Mouse (Mus musculus) limb, embryonic 15.5 days (tissue): ENCODE measurements at regions not wholly inside any gene's neighbourhood (a gene's known extent, or its start where the extent isn't known, plus 50 kb on each side); places are given as distances from the start of the nearest gene placed in this dataset.
A peak's percentile ranks its signal among the peaks of the same experiment; 100 is the strongest.

Source experiments
- ATAC-seq: fragments of 200-750 bp; cut with Nextera tagmentation; 2 replicates; pipeline ENCODE4 v1.8.0; 2017; ENCODE audit warnings: low read depth, moderate TSS enrichment; ENCODE audit not compliant: insufficient number of reproducible peaks, low FRiP score, low TSS enrichment
- H3K27ac ChIP-seq: fragments of 300-500 bp; sonication (generic); 2 replicates; pipeline ENCODE4 v1.5.1; 2015; ENCODE audit warnings: moderate library complexity, mild to moderate bottlenecking, inconsistent platforms
- H3K27me3 ChIP-seq: fragments of 300-500 bp; sonication (generic); 2 replicates; pipeline ENCODE4 v1.6.1; 2015; ENCODE audit warnings: inconsistent platforms
- H3K36me3 ChIP-seq: fragments of 300-500 bp; sonication (generic); 2 replicates; pipeline ENCODE4 v1.6.1; 2015; ENCODE audit warnings: inconsistent platforms
- H3K4me1 ChIP-seq: fragments of 300-500 bp; sonication (generic); 2 replicates; pipeline ENCODE4 v1.6.1; 2015; ENCODE audit warnings: inconsistent platforms
- H3K4me2 ChIP-seq: fragments of 300-500 bp; sonication (generic); 2 replicates; pipeline ENCODE4 v1.6.1; 2015; ENCODE audit warnings: mild to moderate bottlenecking, inconsistent platforms
- H3K4me3 ChIP-seq: fragments of 300-500 bp; sonication (generic); 2 replicates; pipeline ENCODE4 v1.5.1; 2015; ENCODE audit warnings: mild to moderate bottlenecking, inconsistent platforms
- H3K9ac ChIP-seq: fragments of 300-500 bp; sonication (generic); 2 replicates; pipeline ENCODE4 v1.6.1; 2015; ENCODE audit warnings: inconsistent platforms
- H3K9me3 ChIP-seq: fragments of 300-500 bp; sonication (generic); 2 replicates; pipeline ENCODE4 v1.6.1; 2016; ENCODE audit warnings: inconsistent platforms
- WGBS: fragments of 180-500 bp; shearing (Covaris S2); methylation state at CpG from one replicate; pipeline ENCODE4 v1.1.7; 2015; 5-methylcytosine and 5-hydroxymethylcytosine counted together

GRCm38 (mm10) chr17:85908709-85909108 lies 220.6 kb upstream of the Six2 start:
- WGBS, result 87% methylated on average over 3 of the region's 3 CpGs
- Histone ChIP-seq H3K9ac (no peak overlapping the region), H3K4me3 (no peak overlapping the region), H3K36me3 (no peaks in the 10 kb centered on the region), H3K27ac (no peak overlapping the region), H3K4me2 (no peak overlapping the region), H3K9me3 (no peaks in the 10 kb centered on the region), H3K27me3 (peaks cover 3% of the 10 kb centered on the region; the same call in 1 of the 2 replicates), H3K4me1 (0 out of 2 replicates have a peak, but pooled peaks cover 4% of the 10 kb centered on the region)
- ATAC-seq, result no peak

DNA sequence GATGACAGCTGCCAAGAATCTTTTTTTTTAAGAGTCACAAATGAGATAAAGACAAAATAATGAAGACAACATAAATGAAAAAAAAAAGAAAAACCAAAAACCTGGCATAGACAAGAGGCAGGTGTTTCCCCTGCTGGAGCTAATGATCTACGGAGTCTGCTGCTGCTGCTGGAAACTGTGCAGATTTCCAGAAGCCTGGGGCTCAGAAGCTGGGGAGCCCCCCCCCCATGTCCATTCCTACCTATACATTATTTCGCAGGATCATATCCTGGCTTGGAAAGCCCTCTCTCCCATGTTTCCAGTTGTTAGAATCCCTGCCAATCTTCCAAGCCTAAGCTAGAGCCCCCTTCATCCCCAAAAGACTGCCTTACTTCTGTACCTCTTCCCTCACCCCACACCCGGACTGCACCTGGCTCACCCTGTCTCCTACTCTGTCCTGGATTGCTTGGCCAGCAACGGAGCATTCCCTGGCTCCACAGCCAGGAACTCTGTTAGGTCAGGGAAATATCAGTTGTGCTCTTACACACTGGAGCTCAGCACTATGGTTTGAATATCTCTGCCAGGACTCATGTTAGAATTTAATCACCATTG lies 218.6 kb upstream of the Six2 start:
- peaks cover 3% of the 10 kb centered on the region; the same call in 1 of the 2 replicates for H3K27me3 ChIP-seq
- H3K4me3 ChIP-seq, result no peak overlapping the region
- H3K36me3 ChIP-seq, result no peaks in the 10 kb centered on the region
- ATAC-seq, result peak; percentile 76
- no peaks in the 10 kb centered on the region for H3K9me3 ChIP-seq
- 31% methylated on average over 4 of the region's 4 CpGs for WGBS
- H3K27ac ChIP-seq, result no peak overlapping the region
- peaks cover 12% of the 10 kb centered on the region for H3K4me1 ChIP-seq
- no peak overlapping the region for H3K9ac ChIP-seq
- no peak overlapping the region for H3K4me2 ChIP-seq

DNA sequence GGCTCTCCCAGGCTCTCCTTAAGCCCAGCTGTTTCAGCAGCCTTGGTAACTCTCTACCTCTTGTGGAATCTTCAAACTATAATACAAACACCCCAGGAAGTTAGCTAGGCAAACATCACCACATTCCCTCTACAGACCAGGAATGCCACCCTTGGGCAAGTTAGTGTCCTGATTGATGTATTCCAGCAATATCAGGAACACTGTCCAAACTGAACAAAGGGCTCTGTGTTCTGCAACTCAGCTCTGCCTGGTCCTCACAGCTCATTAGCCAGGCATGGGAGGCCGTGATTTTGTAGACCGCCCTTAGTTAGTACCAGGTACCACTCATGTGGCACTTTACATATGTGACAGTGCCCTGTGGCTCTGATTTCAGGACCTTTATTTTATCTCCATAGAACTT lies 214.5 kb upstream of the Six2 start:
- no peak overlapping the region for H3K9ac ChIP-seq
- H3K27me3 ChIP-seq, result peaks cover 12% of the 10 kb centered on the region; the same call in 1 of the 2 replicates
- peaks cover 13% of the 10 kb centered on the region for H3K4me1 ChIP-seq
- H3K4me3 ChIP-seq, result no peak overlapping the region
- H3K9me3 ChIP-seq, result no peaks in the 10 kb centered on the region
- H3K36me3 ChIP-seq, result no peaks in the 10 kb centered on the region
- no peak overlapping the region for H3K27ac ChIP-seq
- 55% methylated on average over 2 of the region's 2 CpGs for WGBS
- no peak for ATAC-seq
- no peak overlapping the region for H3K4me2 ChIP-seq

- Histone ChIP-seq H3K27ac (no peak overlapping the region), H3K9me3 (no peaks in the 10 kb centered on the region), H3K4me3 (no peak overlapping the region), H3K27me3 (peaks cover 12% of the 10 kb centered on the region; the same call in 1 of the 2 replicates), H3K4me1 (peaks cover 12% of the 10 kb centered on the region), H3K36me3 (no peaks in the 10 kb centered on the region), H3K4me2 (no peak overlapping the region), H3K9ac (no peak overlapping the region)
- WGBS, result 47% methylated on average over 6 of the region's 6 CpGs
- no peak for ATAC-seq
Observed at GRCm38 (mm10) chr17:85899096-85899495, 211.0 kb upstream of the Six2 start.

- Histone ChIP-seq H3K4me1 (peaks cover 7% of the 10 kb centered on the region; the same call in 1 of the 2 replicates), H3K27ac (no peak overlapping the region), H3K4me2 (no peak overlapping the region), H3K9me3 (no peaks in the 10 kb centered on the region), H3K27me3 (0 out of 2 replicates have a peak, but pooled peaks cover 12% of the 10 kb centered on the region), H3K36me3 (no peaks in the 10 kb centered on the region), H3K9ac (no peak overlapping the region), H3K4me3 (no peak overlapping the region)
- no peak for ATAC-seq
- 64% methylated on average over 5 of the region's 5 CpGs for WGBS
Observed at GRCm38 (mm10) chr17:85895978-85896377, 207.9 kb upstream of the Six2 start.

- no peak overlapping the region for H3K4me3 ChIP-seq
- H3K4me1 ChIP-seq, result peaks cover 20% of the 10 kb centered on the region
- 0 out of 2 replicates have a peak, but pooled peaks cover 3% of the 10 kb centered on the region for H3K27me3 ChIP-seq
- no peaks in the 10 kb centered on the region for H3K9me3 ChIP-seq
- H3K4me2 ChIP-seq, result no peak overlapping the region
- no peak overlapping the region for H3K9ac ChIP-seq
- no peak overlapping the region for H3K27ac ChIP-seq
- ATAC-seq, result no peak
- H3K36me3 ChIP-seq, result no peaks in the 10 kb centered on the region
- 61% methylated on average over 2 of the region's 2 CpGs for WGBS
Observed at GRCm38 (mm10) chr17:85891243-85891642, 203.2 kb upstream of the Six2 start.

DNA sequence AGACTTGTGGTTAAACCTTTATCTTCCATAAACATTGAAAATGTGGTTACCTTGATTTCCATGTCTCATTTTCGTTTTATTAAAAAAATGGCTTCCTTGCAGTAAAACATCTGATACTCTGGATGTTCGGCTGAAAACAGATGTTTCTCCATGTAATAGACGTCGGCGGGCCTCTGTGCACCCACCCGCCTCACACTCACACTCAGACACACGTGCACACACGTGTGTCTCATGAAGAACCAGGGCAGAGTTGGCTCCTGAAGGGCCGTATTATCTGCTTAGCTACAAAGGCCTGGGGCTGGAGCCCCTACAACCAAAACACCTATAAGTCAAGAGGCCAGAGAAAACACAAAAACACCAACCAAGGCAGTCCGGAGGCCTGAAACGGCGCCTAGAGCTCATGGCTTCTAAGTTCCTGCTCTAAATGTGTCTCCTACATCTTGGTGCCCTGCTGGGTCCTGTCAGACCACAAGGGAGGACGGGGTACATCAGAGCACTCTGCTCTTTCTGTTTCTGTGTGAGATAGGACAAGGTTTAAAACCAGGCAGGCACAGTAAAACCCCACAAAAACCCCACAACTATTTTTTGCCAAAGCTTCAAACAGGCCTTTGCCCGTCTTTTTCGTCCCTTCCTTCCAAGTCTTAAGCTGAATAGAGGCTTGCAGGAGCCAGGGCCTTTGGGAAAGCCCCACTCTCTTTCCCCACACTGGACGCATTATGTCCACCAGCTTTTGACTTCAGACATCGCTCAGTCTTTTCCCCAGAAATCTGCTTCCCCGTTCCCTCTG lies 201.9 kb upstream of the Six2 start:
- H3K27ac ChIP-seq, result no peak overlapping the region
- WGBS, result 57% methylated on average over 18 of the region's 18 CpGs
- H3K4me1 ChIP-seq, result peaks cover 21% of the 10 kb centered on the region

DNA sequence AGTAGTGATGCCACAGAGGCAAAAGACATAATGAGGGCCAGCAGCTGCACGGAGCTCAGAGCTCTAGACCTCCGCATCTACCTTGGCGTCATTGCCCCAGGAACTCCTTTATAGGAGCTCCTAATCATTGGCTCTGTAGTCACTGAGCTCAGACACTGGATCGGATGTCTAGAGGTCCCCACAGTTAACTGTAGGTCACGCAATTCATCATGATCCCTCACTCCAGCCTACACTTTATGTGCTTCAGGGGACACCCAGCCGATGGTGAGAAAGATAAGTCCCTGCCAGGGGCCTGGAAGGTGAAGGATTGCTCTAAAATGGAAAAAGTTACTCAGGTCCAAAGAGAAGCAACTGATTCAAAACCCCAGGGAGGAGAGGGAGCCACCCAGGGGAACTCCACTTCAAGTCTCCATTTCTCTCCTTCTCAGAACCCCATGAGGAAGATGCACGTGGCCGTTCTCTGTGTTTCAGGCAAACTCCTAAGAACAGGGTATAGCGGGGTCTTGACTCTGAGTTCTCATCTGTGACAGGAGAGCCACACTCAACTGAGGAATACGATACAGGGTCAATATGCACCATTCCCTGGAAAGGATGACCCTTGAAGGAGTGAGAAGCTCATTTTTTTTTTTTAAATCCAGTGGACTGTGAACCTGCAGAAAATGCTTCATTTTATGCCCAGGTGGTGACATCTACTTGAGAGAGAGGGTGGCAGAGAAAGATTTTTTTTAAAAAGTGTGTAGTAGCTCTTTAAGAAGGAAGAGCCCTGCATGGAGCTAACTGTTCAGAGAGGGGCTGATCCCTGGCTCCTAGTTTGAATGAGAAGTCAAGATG lies 200.7 kb upstream of the Six2 start:
- peaks cover 20% of the 10 kb centered on the region for H3K4me1 ChIP-seq
- H3K4me3 ChIP-seq, result no peak overlapping the region
- H3K27me3 ChIP-seq, result 0 out of 2 replicates have a peak, but pooled peaks cover 7% of the 10 kb centered on the region
- H3K36me3 ChIP-seq, result no peaks in the 10 kb centered on the region
- WGBS, result 73% methylated on average over 10 of the region's 10 CpGs
- H3K27ac ChIP-seq, result no peak overlapping the region
- H3K9ac ChIP-seq, result no peak overlapping the region
- ATAC-seq, result no peak
- no peak overlapping the region for H3K4me2 ChIP-seq
- H3K9me3 ChIP-seq, result no peaks in the 10 kb centered on the region

More for the DNA sequence above, 201.9 kb upstream of the Six2 start:
- ATAC-seq, result no peak
- no peak overlapping the region for H3K4me2 ChIP-seq
- no peak overlapping the region for H3K9ac ChIP-seq
- 0 out of 2 replicates have a peak, but pooled peaks cover 3% of the 10 kb centered on the region for H3K27me3 ChIP-seq
- no peak overlapping the region for H3K4me3 ChIP-seq
- H3K36me3 ChIP-seq, result no peaks in the 10 kb centered on the region
- H3K9me3 ChIP-seq, result no peaks in the 10 kb centered on the region

DNA sequence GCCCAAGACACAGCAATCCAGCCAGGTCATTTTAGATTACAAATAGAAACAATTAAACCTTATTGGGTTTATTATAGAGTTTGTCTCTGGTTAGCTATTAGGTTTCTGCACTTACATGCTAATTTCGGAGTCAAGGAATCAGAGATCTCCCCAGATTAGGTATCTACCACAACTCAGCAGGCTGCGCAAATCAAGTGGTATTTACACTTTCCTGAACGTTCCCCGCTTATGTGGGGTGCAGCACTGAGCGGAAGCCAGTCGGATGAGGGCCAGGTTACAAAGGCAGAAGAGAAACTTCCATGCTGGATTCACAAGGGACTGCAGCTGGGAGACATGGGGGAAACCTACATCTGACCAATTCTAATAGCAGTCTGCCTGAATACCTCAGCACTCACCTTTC lies 198.6 kb upstream of the Six2 start:
- H3K27me3 ChIP-seq, result 0 out of 2 replicates have a peak, but pooled peaks cover 7% of the 10 kb centered on the region
- H3K4me2 ChIP-seq, result no peak overlapping the region
- H3K4me1 ChIP-seq, result peaks cover 24% of the 10 kb centered on the region
- H3K9ac ChIP-seq, result no peak overlapping the region
- H3K27ac ChIP-seq, result no peak overlapping the region
- no peak for ATAC-seq
- no peaks in the 10 kb centered on the region for H3K9me3 ChIP-seq
- no peaks in the 10 kb centered on the region for H3K36me3 ChIP-seq
- no peak overlapping the region for H3K4me3 ChIP-seq
- WGBS, result 54% methylated on average over 6 of the region's 6 CpGs

DNA sequence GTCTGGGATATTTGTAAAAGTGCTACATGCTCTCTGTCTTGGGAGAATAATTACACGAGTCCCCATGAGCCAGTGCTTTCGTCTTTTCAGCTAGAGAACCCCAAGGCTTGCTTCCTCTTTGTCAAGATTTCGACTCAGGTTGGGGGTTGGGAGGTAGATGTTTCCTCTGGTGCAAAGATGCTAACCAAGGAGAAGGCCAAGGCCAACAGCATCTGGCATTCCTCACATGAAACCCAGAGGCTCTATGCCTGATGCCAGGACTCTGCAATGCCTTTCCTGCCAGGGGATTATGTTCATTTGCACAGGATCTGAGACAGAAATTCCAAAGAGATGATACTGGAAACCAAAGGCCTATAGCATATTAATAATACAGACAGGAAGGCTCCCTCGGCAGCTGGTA lies 198.2 kb upstream of the Six2 start:
- no peak overlapping the region for H3K27ac ChIP-seq
- no peak overlapping the region for H3K9ac ChIP-seq
- no peaks in the 10 kb centered on the region for H3K9me3 ChIP-seq
- 0 out of 2 replicates have a peak, but pooled peaks cover 7% of the 10 kb centered on the region for H3K27me3 ChIP-seq
- no peak for ATAC-seq
- WGBS, result 32% methylated on average over 4 of the region's 4 CpGs
- peaks cover 28% of the 10 kb centered on the region for H3K4me1 ChIP-seq
- H3K36me3 ChIP-seq, result no peaks in the 10 kb centered on the region
- no peak overlapping the region for H3K4me2 ChIP-seq
- no peak overlapping the region for H3K4me3 ChIP-seq

GRCm38 (mm10) chr17:85881636-85882170 lies 193.6 kb upstream of the Six2 start:
- H3K4me3 ChIP-seq, result no peak overlapping the region
- H3K4me2 ChIP-seq, result no peak overlapping the region
- H3K36me3 ChIP-seq, result no peaks in the 10 kb centered on the region
- 0 out of 2 replicates have a peak, but pooled peaks cover 4% of the 10 kb centered on the region for H3K27me3 ChIP-seq
- ATAC-seq, result no peak
- no peak overlapping the region for H3K9ac ChIP-seq
- no peaks in the 10 kb centered on the region for H3K9me3 ChIP-seq
- 28% methylated on average over 8 of the region's 8 CpGs for WGBS
- H3K27ac ChIP-seq, result no peak overlapping the region
- H3K4me1 ChIP-seq, result peaks cover 28% of the 10 kb centered on the region
